In genomic region chr11:36902302-36902701, GRCm38 (mm10) we compare ENCODE assay signal across 30 mouse cellular contexts.
DNase-seq lines count a peak whose midpoint lies in the region; ATAC-seq lines count a peak whose summit lies in the region.
"Had no signal": no experiment of that assay in that cellular context is flagged by ENCODE, and none has a peak within 500 bp of the region (broad histone marks: within the 10 kb centered on the region; RNA-seq: fewer than 3 reads in every experiment).

No protein-coding gene starts in this region.

- no peaks in the 10 kb centered on the region for H3K9me3 ChIP-seq in hindbrain, embryonic 16.5 days (ENCODE audit: control insufficient read depth, low read length)
- no peaks in the 10 kb centered on the region for H3K9me3 ChIP-seq in hindbrain, embryonic 13.5 days
- no peaks in the 10 kb centered on the region for H3K9me3 ChIP-seq in midbrain, embryonic 14.5 days (ENCODE audit: control insufficient read depth, low read length)
- H3K9me3 ChIP-seq: G1E; kidney, embryonic 15.5 days; liver, embryonic 12.5 days; megakaryocyte, embryonic 14.5 days; neural tube, embryonic 15.5 days had no signal

- peak; percentile 18 for DNase-seq in embryo, embryonic 10 days (ENCODE audit: low spot score)
- DNase-seq in embryo, embryonic 11 days: no peak
- peak; percentile 6 for DNase-seq in embryo, embryonic 9.5 days (ENCODE audit: extremely low spot score)
- DNase-seq in midbrain, embryonic 14.5 days: peak; percentile 35
- no peak for DNase-seq in adrenal gland, postnatal 4 days (ENCODE audit: low spot score in 2 of 2)
- no peak for DNase-seq in cerebellum, adult 8-10 months
- DNase-seq: adrenal gland, postnatal 14 days; cerebellum, adult 2 months; cerebellum, postnatal 25 days; gastrocnemius, adult 2 months; gastrocnemius, postnatal 36 days; heart, adult 18-20 months; heart, postnatal 36 days; kidney, adult 18-20 months; kidney, postnatal 25 days; liver, postnatal 0 days; lung, postnatal 36 days; retina, postnatal 1 day; right cerebral cortex, postnatal 14 days had no signal

- peak; percentile 40; the same call in 1 of the 2 replicates for ATAC-seq in hindbrain, embryonic 16.5 days
- ATAC-seq in hindbrain, embryonic 13.5 days (ENCODE audit: low FRiP score): no peak
- no peak for ATAC-seq in midbrain, embryonic 14.5 days (ENCODE audit: low FRiP score, low TSS enrichment)
- ATAC-seq: liver, embryonic 12.5 days; liver, postnatal 0 days; Patski had no signal

- H3K27me3 ChIP-seq in hindbrain, embryonic 16.5 days (replicated peaks; ENCODE audit: control insufficient read depth, insufficient read depth, low read length): no peaks in the 10 kb centered on the region
- H3K27me3 ChIP-seq in hindbrain, embryonic 13.5 days: no peaks in the 10 kb centered on the region
- no peaks in the 10 kb centered on the region for H3K27me3 ChIP-seq in midbrain, embryonic 14.5 days (ENCODE audit: control insufficient read depth, insufficient read depth, low read length)
- H3K27me3 ChIP-seq: kidney, embryonic 15.5 days; liver, embryonic 12.5 days; megakaryocyte, embryonic 14.5 days; neural tube, embryonic 15.5 days; Patski had no signal

- no peak overlapping the region for H3K27ac ChIP-seq in hindbrain, embryonic 16.5 days (ENCODE audit: low read depth, low read length)
- H3K27ac ChIP-seq in hindbrain, embryonic 13.5 days: no peak overlapping the region
- no peak overlapping the region for H3K27ac ChIP-seq in midbrain, embryonic 14.5 days (replicated peaks; ENCODE audit: low read depth, low read length)
- H3K27ac ChIP-seq: gastrocnemius, adult 2 months; hindbrain, embryonic 14.5 days; kidney, embryonic 15.5 days; liver, embryonic 12.5 days; neural tube, embryonic 15.5 days had no signal

- no peaks in the 10 kb centered on the region for H3K36me3 ChIP-seq in hindbrain, embryonic 16.5 days (ENCODE audit: control insufficient read depth, insufficient read depth, low read length)
- no peaks in the 10 kb centered on the region for H3K36me3 ChIP-seq in hindbrain, embryonic 13.5 days
- H3K36me3 ChIP-seq in midbrain, embryonic 14.5 days (ENCODE audit: control insufficient read depth, insufficient read depth, low read length): no peaks in the 10 kb centered on the region
- H3K36me3 ChIP-seq: G1E; kidney, embryonic 15.5 days; liver, embryonic 12.5 days; neural tube, embryonic 15.5 days had no signal

- 12% methylated on average over 2 of the region's 2 CpGs for WGBS in hindbrain, embryonic 16.5 days
- WGBS in hindbrain, embryonic 13.5 days: 6% methylated on average over 2 of the region's 2 CpGs
- WGBS in midbrain, embryonic 14.5 days: 7% methylated on average over 2 of the region's 2 CpGs

- H3K4me3 ChIP-seq in hindbrain, embryonic 16.5 days (ENCODE audit: low read length): no peak overlapping the region
- no peak overlapping the region for H3K4me3 ChIP-seq in hindbrain, embryonic 13.5 days
- H3K4me3 ChIP-seq in midbrain, embryonic 14.5 days (replicated peaks; ENCODE audit: low read depth, low read length): no peak overlapping the region
- H3K4me3 ChIP-seq: erythroblast, embryonic 14.5 days; gastrocnemius, adult 2 months; kidney, embryonic 15.5 days; liver, embryonic 12.5 days; megakaryocyte, embryonic 14.5 days; neural tube, embryonic 15.5 days had no signal

- no peak overlapping the region for H3K9ac ChIP-seq in hindbrain, embryonic 16.5 days (ENCODE audit: low read depth, low read length)
- H3K9ac ChIP-seq in hindbrain, embryonic 13.5 days: no peak overlapping the region
- H3K9ac ChIP-seq in midbrain, embryonic 14.5 days (replicated peaks; ENCODE audit: low read length): no peak overlapping the region
- H3K9ac ChIP-seq: hindbrain, embryonic 14.5 days; kidney, embryonic 15.5 days; liver, embryonic 12.5 days; liver, postnatal 0 days; neural tube, embryonic 15.5 days had no signal

- H3K4me2 ChIP-seq in hindbrain, embryonic 16.5 days (ENCODE audit: low read length): no peak overlapping the region
- no peak overlapping the region for H3K4me2 ChIP-seq in hindbrain, embryonic 13.5 days
- H3K4me2 ChIP-seq in midbrain, embryonic 14.5 days (ENCODE audit: low read length): no peak overlapping the region
- H3K4me2 ChIP-seq: heart, embryonic 11.5 days; hindbrain, embryonic 14.5 days; kidney, embryonic 15.5 days; liver, embryonic 12.5 days; neural tube, embryonic 15.5 days had no signal

- no peaks in the 10 kb centered on the region for H3K4me1 ChIP-seq in hindbrain, embryonic 16.5 days (ENCODE audit: control insufficient read depth, insufficient read depth, low read depth, low read length)
- no peaks in the 10 kb centered on the region for H3K4me1 ChIP-seq in hindbrain, embryonic 13.5 days (replicated peaks)
- H3K4me1 ChIP-seq in midbrain, embryonic 14.5 days (ENCODE audit: control insufficient read depth, insufficient read depth, low read length): no peaks in the 10 kb centered on the region
- H3K4me1 ChIP-seq: kidney, embryonic 15.5 days; liver, embryonic 12.5 days; megakaryocyte, embryonic 14.5 days; neural tube, embryonic 15.5 days had no signal

Comparison
In these comparisons a context has a peak if more than half of its experiments do, and no peak if none do; other contexts are left out.
1. DNase-seq: peak in embryo, embryonic 10 days (single experiment), embryo, embryonic 9.5 days (single experiment) and midbrain, embryonic 14.5 days (single experiment); none in embryo, embryonic 11 days (single experiment), adrenal gland, postnatal 4 days (0 of 2) and cerebellum, adult 8-10 months (single experiment).